Mouse (Mus musculus) left cerebral cortex, postnatal 25 days (tissue): ENCODE measurements at regions not wholly inside any gene's neighbourhood (a gene's known extent, or its start where the extent isn't known, plus 50 kb on each side); places are given as distances from the start of the nearest gene placed in this dataset.

Experiments
- DNase-seq, 2 experiments: peaks; one replicate each; pipeline ENCODE4 v3.0.0; 2022; ENCODE audit warnings: low spot score in 2 of 2, mixed read lengths in 1 of 2
- intact Hi-C: fragments of 180-260 bp; cut with DNase I; formaldehyde crosslinking; loops from one replicate; pipeline ENCODE4 v1.15.1; 2025

DNA sequence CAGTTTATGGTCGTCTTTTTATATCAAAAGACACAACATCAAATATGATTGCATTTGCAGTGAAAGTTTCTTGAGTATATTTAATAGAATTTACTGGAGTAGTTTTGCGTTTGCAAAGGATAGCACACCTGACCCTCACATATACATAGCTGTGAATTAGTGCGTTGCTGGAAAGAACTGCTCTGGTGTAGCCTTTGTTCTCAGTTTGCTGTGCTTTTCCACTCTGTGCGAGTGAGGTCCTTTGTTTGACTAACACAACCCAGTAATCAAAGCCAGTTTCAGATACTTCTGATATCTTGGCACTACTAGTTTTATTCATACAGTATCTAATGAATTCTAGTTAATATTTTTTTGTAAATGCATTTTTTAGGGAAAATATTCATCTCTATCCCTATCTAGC lies 84.7 kb downstream of the Trim52 start:
- intact Hi-C loops = no loop called here
- DNase-seq = no peak

DNA sequence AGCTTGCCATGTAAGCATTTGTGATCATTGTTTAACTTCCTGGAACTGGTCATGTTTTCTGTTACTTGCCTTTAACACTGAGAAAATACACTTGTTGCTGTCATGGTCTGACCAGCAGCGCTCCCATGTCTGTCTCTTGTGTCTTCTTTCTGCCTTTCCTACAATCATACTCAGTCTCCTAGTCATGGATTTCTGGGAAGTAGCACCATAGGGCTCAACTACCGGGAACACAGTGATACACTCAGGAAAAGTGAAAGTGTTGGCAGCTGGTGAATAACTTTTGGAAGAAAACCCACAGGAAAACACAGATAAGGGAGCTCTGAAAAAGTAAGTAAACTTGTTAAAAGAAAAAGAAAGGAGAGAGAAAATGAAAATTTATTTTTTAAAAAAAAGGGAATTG lies 87.6 kb downstream of the Trim52 start:
- no peak for DNase-seq
- intact Hi-C loops = no loop called here

DNA sequence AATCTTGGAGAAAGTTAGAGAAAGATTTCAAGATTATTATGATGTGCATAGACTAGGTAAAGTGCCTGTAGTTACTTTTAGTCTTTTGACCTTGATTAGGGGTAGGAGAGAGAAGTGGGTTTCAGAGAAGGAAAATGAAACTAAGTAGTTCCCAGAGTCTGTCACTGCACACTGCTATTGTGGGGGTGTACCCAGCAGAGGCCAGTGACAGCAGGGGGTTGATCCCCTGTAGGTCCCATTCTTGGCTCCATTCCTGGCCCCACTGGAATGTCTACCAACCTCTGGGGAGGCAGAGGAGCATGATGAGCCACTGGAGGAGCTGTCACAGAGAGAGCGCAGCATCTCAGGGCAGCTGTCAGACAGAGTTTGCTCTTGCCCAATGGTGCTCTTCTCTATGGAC lies 88.1 kb downstream of the Trim52 start:
- no peak for DNase-seq
- intact Hi-C loops = no loop called here

DNA sequence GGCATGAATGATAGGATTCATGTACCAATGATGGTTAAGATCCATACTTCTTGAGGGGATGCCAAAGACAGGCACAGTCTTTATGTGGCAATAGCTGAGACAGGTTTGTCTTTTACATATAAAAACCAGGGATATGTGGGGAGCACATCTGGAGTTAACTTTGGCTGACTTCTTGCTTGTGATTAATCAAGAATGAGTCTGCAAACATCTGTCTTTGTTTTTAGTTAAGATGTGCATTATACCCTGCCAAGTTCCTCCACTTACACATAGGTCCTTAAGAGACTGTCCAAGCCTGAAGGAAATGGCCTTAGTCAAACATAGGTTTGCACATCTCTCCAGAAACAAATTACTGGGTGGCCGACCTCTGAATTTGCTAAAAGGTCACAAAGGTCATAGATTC lies 91.8 kb downstream of the Trim52 start:
- intact Hi-C loops = no loop called here
- DNase-seq = no peak

DNA sequence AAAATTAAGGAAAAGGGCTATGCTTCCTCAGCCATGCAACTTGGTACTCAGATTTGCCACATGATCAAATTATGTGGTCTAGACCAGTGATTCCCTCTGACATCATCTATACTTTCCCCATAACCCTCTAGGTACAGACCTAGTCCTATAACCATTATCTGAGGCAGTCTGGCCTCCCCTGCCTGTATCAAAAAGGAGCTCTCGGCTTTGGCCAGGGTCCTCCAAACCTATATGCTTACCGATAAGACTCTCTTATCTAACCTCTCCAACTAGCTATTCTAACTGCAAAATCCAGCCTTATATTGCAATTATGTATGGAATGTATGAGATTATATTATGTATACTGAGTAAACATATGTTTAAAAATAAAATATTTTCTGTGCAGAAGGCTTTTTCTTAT lies 93.1 kb downstream of the Trim52 start:
- DNase-seq = no peak
- intact Hi-C loops = no loop called here

DNA sequence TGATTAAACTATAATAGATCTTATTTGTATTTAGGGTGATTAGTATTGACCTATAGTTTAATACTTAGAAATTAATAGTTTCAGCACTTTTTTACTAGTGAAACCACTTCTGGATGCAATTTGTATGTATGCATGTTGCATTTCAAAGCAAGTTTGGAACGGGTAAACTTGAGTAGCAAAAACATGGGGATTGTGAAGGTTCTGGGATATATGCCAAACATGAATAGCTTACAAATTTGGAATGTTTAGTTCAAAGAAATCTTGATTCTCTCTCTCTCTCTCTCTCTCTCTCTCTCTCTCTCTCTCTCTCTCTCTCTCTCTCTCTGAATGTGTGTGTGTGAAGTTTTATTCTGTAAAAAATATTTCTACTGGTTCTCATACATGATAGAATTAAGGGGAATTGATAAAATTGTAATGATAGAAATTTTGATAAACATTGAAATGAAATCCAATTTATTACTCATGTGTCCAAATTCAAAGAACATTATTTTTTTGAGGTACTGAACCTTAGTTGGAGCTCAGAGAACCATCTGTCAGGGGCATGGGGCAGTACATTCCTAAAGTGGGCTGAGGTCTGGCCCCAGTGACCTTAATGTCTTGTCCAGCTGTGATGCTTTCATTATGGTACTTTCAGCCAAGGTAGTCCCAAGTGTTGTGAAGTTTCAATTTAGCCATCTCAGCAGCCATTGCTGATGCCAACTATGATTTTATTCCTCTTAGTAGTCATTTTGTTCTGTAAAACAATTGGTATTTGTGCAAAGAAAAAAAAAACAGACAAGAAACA lies 93.7 kb downstream of the Trim52 start:
- no peak for DNase-seq
- intact Hi-C loops = no loop called here

DNA sequence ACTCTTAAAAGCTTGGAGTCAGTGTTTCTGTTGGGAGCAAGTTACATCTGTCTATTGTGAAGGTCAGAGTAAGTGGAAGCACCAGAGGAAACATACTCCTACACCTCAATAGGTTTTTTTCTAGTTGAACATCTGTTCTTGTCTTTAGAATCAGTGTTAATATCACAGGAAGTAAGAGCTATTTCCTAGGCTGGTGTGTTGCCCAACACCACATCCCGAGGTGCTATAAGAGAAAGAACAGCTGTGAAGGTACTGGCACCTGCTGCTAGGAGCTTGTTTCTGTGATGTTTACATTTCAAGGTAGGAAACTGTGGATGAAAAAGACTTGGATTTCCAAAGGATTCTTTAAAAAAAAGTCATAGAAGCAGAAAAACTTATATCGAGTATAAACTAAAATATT lies 105.1 kb downstream of the Trim52 start:
- intact Hi-C loops = no loop called here
- DNase-seq = no peak

DNA sequence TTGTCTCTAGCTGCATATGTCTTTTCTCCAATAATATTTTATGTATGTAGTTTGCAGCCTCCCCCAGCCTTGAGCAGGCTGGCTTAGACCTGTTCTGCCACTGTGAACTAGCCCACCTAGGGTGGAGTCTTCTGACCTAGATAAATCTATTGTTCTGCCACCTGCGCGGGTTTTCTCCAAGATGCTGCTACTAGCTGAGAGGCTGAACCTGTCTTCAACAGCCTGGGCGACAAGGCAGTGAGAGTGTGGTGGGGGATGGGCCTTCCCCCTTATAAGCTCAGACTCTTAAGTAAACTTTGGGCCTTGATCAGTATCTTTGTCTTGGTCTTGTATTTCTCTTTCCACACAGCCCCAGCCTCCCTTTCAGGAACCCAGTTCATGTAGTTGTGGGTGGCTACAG lies 111.7 kb downstream of the Trim52 start:
- intact Hi-C loops = no loop called here
- DNase-seq = no peak

DNA sequence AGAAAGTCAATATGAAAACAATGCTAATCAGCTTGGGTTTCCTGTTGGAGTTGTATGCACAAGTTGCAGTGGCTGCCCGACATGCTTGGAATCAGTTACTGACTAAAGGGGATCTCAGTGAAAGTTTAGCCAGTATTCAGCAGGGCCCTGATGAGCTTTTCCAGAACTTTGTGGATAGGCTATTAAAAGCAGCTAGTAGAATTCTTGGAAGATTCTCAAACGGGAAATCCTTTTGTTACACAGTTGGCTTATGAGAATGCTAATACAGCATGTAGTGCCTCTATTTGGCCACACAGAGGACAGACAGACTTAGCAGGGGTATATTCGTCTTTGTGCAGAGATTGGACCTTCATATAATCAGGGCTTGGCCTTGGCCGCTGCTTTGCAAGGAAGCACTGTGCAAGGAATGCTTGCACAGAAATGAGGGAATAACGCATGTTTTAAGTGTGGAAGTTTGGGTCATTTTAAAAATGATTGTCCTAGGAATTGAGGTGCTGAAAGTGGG lies 113.3 kb downstream of the Trim52 start:
- DNase-seq = no peak
- intact Hi-C loops = no loop called here

DNA sequence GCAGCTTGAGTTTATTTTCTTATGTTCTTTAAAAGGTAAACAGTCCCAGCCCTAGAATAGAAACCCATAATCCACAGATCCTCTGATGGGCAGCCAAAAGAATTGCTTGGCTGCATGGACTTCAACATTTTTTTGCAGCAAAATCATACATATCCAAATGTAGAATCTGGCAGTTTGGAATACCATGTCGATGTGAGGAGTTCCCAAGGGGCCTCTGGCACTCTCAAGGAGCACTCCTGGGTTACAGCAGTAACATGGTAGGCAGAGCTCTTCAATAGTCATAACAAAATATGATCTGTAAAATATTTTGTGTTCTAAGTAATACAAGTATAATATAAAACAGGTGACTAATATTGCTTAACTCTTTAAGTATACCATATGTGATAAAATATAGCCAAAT lies 119.4 kb downstream of the Trim52 start:
- no peak for DNase-seq
- intact Hi-C loops = no loop called here

DNA sequence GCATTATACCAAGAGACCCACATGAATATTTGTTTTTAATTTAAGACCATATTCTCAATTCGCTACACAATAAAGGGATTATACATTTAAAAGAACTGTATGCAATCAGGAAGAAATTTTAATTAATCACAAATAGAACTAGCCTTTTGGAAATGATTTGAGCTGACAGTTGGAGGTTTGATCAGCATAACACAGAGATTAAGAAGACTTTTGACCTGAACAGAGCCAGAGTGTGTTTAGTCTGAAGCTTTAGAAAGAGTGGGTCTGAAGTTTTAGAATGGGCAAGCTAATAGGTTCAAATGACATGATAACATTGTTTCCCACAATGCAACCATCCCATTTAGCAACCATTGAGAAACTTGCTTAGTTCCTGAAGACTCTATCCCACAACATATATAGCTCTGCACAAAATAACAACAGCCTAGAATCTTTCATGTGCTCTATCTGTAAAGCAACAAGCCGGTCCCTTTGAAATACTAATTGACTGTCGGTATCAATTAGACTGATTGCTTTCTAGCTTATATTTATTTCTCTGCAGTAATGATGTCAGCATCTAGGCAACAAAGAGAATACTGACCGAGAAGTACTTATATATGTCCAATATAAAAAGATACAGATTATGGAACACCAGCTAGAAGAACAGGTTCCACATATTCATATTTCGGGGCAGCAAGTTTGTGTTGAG lies 135.9 kb downstream of the Trim52 start:
- no peak for DNase-seq
- intact Hi-C loops = no loop called here

DNA sequence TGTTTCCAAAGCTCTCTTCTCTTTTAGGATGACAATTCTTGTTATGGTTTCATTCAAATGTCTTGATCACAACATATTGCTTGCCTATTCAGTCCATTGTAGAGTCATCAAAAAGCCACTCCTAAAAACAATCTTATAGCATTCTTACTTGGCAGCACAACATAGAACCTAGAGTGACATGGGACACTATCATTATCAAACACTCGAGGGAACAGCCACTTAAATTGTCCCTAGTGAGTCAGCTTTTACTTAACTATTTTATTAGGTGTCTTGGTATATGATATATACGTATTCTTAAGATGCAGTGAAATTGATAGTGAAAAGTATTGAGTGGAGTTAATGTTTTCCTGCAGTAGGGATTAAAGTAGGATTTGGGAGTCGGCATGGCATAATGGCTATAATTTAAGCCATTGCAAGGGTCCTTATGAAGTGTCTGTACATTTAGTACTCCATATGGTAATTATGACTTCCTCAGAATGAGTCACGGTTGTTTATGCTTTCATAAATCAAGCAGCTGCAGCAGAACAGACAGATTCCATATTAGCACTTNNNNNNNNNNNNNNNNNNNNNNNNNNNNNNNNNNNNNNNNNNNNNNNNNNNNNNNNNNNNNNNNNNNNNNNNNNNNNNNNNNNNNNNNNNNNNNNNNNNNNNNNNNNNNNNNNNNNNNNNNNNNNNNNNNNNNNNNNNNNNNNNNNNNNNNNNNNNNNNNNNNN lies 153.6 kb downstream of the Trim52 start:
- DNase-seq = peak; percentile 11 to 15
- intact Hi-C loops = no loop called here

DNA sequence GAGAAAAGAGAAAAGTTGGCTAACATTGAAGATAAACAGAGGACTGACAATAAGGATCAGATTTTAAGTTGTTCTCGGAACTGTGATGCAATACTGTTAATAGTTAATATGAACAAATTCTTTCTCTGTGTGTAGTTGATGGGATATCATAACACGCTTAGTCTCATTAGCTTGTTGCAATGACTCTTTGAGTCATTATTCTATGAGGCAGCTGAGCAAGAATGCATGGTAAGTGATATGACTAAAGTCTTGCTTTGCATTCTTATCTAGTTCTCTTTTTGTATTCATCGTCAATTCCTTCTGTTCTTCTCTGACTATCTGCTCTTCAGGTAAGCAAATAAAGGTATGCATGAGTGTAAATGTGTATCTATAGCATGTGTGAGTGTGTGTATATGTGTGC lies 159.3 kb downstream of the Trim52 start:
- DNase-seq = no peak
- intact Hi-C loops = no loop called here

DNA sequence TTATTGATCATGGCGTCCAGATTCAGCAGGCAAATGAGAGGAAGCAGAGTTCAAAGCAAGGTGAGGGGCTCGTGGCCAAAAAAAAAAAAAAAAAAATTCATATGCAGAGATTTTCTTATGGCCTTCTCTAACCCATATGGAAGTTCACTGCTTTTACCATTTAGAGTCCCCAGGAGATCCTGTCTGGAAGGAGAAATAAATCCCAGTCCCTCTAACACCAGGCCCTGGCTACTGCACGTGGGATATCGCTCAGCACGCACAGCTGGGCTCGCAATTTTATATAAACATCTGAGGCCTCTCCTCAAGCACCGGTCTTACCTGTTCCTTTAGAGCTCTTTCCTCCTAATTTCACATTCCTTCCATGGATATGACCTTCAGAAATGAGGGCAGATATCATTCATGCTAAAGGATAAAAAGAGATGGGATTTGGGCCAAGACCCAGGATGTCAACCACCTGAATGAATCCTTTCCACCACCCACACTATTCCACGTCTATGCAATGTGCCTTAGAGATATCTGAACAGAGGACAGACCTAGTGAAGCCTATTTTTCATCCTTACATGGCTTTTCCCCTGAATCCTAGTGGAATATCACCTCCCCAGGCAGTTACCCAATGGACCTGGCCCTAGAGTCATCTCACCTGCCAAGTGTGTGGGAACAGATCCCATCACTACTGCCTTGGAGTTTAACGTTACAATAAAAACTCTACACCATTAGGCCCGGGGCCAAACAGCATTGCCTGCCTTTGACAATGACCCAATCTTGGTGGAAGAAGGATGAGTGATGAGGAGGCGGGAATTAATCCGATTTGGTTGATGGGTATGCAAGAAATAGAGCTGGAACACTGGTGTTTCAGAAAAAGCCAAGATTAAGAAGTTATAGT lies 161.9 kb downstream of the Trim52 start:
- DNase-seq = no peak
- intact Hi-C loops = no loop called here

DNA sequence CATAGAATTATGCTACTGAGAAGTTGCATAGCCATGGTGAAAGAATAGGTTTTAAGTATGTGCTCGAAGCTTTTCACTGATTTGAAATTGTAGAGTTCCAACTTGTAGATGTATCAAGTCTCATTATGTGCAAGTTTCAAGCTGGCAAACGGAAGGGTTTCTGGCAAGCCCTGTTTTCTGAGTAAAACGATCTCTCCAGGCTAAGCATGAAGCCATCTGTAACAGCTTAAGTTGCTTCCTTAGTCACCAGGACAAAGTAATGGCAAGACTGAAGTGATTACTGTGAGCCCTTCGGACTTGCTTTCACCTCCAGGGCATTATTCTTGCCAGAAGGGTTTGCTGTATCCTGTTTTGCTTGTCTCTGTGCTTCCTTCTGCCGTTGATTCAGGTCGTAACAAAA lies 163.7 kb downstream of the Trim52 start:
- intact Hi-C loops = no loop called here

DNA sequence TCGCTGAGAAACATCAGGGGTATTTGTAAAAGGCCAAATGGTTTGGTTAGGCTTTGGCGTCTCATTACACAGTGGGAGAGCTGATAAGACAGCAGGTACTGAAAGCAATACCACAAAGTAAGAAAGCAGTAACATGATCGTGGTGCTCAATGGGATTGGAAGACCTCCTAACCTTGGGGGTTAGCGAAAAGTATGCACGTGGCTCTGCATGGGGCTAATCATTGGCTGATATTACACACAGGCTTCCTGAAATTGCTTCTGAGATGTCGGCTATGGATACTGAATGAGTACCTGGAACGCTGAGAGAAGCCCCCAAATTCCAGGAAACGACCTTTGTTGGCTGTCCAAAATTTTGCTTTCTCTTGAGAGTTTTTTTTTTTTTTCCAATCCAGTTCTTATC lies 207.6 kb downstream of the Trim52 start:
- intact Hi-C loops = no loop called here
- DNase-seq = no peak

More for the DNA sequence above, 163.7 kb downstream of the Trim52 start:
- no peak for DNase-seq

DNA sequence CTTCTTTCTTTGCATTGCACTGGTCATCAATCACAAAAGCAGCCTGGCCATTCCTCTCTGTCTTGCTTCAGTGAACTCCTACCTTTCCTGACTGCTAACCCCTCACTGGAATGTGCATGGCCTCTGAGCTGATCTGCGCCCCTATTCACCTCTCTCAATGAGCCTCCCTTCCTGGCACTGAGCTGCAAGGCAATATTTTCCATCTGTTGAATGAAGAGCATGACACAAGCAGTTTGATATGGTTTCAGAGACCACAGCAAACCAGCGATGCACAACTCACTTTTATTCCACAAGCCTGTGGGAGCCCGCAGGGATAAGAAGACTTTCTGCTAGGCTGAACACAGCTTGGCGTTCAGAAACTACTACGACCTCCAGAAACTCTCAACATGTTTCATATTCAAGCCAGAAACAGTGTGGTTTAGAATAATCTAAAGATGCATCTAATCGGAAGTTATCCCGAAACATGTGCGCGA lies 208.1 kb downstream of the Trim52 start:
- intact Hi-C loops = no loop called here
- DNase-seq = no peak

DNA sequence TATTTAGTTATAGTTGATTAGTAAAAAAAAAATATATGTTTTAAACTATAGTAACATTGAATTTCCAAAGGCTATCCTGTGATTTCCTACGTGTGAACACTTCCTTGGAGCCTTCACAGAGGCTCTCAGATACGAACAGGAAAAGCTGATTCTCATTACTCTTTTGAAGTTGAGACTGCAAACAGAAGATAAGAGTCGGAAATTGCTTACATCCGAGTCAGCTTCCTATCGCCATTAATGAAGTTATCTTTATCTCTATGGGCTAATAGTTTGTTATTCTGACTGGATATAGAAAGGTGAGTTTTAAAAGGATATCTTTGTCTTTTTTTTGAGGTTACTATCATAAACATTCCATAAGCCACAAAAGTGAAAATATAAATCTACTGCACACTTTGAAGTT lies 212.8 kb downstream of the Trim52 start:
- intact Hi-C loops = no loop called here

DNA sequence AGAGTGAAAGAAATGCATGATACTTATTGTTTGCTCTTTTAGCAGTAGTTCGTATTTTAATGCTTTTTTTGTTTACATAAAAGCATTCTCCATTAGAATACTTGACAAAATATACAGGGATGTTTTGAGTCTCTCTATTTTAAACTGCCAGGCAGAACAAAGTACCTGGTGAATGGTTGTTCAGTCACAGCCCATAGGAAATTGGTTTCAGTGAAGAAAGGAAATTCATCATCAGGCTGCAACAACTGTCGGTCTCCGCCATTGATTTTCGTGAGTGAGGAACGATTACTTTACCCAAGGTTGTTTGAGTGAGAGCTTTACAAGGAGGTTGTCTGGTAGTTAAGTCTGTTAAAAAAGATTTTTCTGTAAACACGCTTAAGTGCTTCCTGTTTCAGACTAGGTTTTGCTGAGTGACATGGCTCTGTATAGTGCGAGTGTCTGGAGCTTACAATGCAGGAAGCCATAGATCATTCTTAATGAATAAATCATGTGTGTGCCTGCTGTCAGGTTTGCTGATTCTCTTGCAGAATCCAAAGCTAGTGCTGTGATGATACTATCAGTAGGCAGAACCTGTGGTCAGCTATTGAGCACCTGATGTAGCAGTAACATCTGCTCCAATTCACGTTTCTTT lies 221.8 kb downstream of the Trim52 start:
- intact Hi-C loops = no loop called here
- no peak for DNase-seq

More for the DNA sequence above, 212.8 kb downstream of the Trim52 start:
- no peak for DNase-seq
